Mouse (Mus musculus) CD4-positive helper T cell, adult 2 months (primary cell): ENCODE measurements at regions not wholly inside any gene's neighbourhood (a gene's known extent, or its start where the extent isn't known, plus 50 kb on each side); places are given as distances from the start of the nearest gene placed in this dataset.
"Not testable (repeated sequence)": the region's sequence is repeated elsewhere in the genome, so short reads cannot be mapped to it uniquely, and the experiment has no call there.

ENCODE experiments used
- DNase-seq: peaks from one replicate; pipeline ENCODE4 v3.0.0-alpha.2; 2012; ENCODE audit warnings: low read depth, missing footprints, low spot score

- peak; percentile 70 for DNase-seq
These were observed 540.2 kb upstream of the Gm10131 start for GRCm38 (mm10) chr8:34651750-34652149.

- not testable (repeated sequence) for DNase-seq
These were observed 516.7 kb upstream of the Gm10131 start for GRCm38 (mm10) chr8:34628221-34628620.

- no peak for DNase-seq
These were observed 514.1 kb upstream of the Gm10131 start for GRCm38 (mm10) chr8:34625670-34626069.

GRCm38 (mm10) chr8:34623783-34624182, 512.2 kb upstream of the Gm10131 start:
- no peak for DNase-seq

- DNase-seq = peak; percentile 86
These were observed 510.9 kb upstream of the Gm10131 start for GRCm38 (mm10) chr8:34622177-34623114.

- DNase-seq = no peak
These were observed 506.5 kb upstream of the Gm10131 start for GRCm38 (mm10) chr8:34618046-34618445.

GRCm38 (mm10) chr8:34614987-34615386, 503.4 kb upstream of the Gm10131 start:
- no peak for DNase-seq

- no peak for DNase-seq
These were observed 502.5 kb upstream of the Gm10131 start for GRCm38 (mm10) chr8:34614031-34614526.

GRCm38 (mm10) chr8:34613138-34613537, 501.6 kb upstream of the Gm10131 start:
- no peak for DNase-seq

GRCm38 (mm10) chr8:34612396-34612795, 500.9 kb upstream of the Gm10131 start:
- DNase-seq = no peak

- no peak for DNase-seq
These were observed 498.6 kb upstream of the Gm10131 start for GRCm38 (mm10) chr8:34610186-34610585.

- no peak for DNase-seq
These were observed 495.9 kb upstream of the Gm10131 start for GRCm38 (mm10) chr8:34607426-34607825.

GRCm38 (mm10) chr8:34605031-34605430, 493.5 kb upstream of the Gm10131 start:
- no peak for DNase-seq

GRCm38 (mm10) chr8:34604581-34604980, 493.0 kb upstream of the Gm10131 start:
- no peak for DNase-seq

GRCm38 (mm10) chr8:34601426-34601953, 490.0 kb upstream of the Gm10131 start:
- no peak for DNase-seq

GRCm38 (mm10) chr8:34600880-34601279, 489.3 kb upstream of the Gm10131 start:
- DNase-seq = no peak

- DNase-seq = no peak
These were observed 485.1 kb upstream of the Gm10131 start for GRCm38 (mm10) chr8:34596593-34596992.

GRCm38 (mm10) chr8:34590976-34591749, 479.6 kb upstream of the Gm10131 start:
- no peak for DNase-seq

- no peak for DNase-seq
These were observed 466.5 kb upstream of the Gm10131 start for GRCm38 (mm10) chr8:34578043-34578442.

GRCm38 (mm10) chr8:34574009-34574408, 462.5 kb upstream of the Gm10131 start:
- no peak for DNase-seq

GRCm38 (mm10) chr8:34573007-34573881, 461.7 kb upstream of the Gm10131 start:
- DNase-seq = no peak
